17 mouse cellular contexts compared by ENCODE assay signal in the genomic region with DNA sequence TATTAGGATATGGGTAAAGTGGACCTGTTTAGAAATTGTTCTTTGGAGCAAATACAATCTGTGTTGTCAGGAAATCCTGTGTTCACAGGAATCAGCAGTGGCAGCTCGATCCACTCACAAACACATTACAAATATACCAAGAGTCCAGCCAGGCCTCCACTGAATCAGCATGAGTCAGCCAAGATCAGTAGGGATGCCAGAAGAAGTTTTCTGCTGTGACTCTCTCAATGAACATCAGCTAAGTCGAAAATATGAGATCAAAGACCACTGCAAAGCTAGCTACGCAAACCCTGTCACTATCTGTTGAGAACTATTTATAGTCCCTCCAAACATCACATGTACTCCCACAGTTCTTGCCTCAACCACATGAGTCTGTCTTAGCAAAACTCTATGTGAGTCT.
DNase-seq lines count a peak whose midpoint lies in the region; ATAC-seq and TF ChIP-seq lines count a peak whose summit lies in the region.
"Had no signal": no experiment of that assay in that cellular context is flagged by ENCODE, and none has a peak within 500 bp of the region (broad histone marks: within the 10 kb centered on the region; RNA-seq: fewer than 3 reads in every experiment).

No protein-coding gene starts in this region.

- no peak overlapping the region for H3K9ac ChIP-seq in kidney, embryonic 15.5 days
- H3K9ac ChIP-seq: hindbrain, embryonic 15.5 days; liver, embryonic 13.5 days had no signal

- no peaks in the 10 kb centered on the region for H3K9me3 ChIP-seq in kidney, embryonic 15.5 days (replicated peaks)
- H3K9me3 ChIP-seq: hindbrain, embryonic 15.5 days; liver, embryonic 13.5 days; megakaryocyte, embryonic 14.5 days had no signal

- no peak for ATAC-seq in kidney, embryonic 15.5 days (replicated peaks; ENCODE audit: low FRiP score)
- ATAC-seq: intestine, postnatal 0 days; midbrain, embryonic 16.5 days had no signal

- H3K36me3 ChIP-seq in kidney, embryonic 15.5 days, result no peaks in the 10 kb centered on the region
- H3K36me3 ChIP-seq: hindbrain, embryonic 15.5 days; liver, embryonic 13.5 days had no signal

- no peak overlapping the region for H3K4me3 ChIP-seq in embryonic fibroblast, embryonic 13.5 days (ENCODE audit: insufficient read depth, low read length)
- no peak overlapping the region for H3K4me3 ChIP-seq in kidney, embryonic 15.5 days (replicated peaks)
- H3K4me3 ChIP-seq: heart, adult 2 months; hindbrain, embryonic 15.5 days; liver, embryonic 13.5 days; megakaryocyte, embryonic 14.5 days had no signal

- peaks cover 4% of the 10 kb centered on the region; the same call in 1 of the 2 replicates for H3K4me1 ChIP-seq in embryonic fibroblast, embryonic 13.5 days (ENCODE audit: control insufficient read depth, insufficient read depth, low read length)
- H3K4me1 ChIP-seq in kidney, embryonic 15.5 days, result no peaks in the 10 kb centered on the region
- H3K4me1 ChIP-seq: hindbrain, embryonic 15.5 days; liver, embryonic 13.5 days had no signal

- TF ChIP-seq POLR2A in embryonic fibroblast, embryonic 13.5 days (IDR thresholded peaks at IDR 0.05; ENCODE audit: low read depth, low read length), result no peak

- intact Hi-C loops in heart, postnatal 10 days (cut with DNase I), result no loop called here
- intact Hi-C loops in heart, postnatal 25 days (cut with DNase I), result no loop called here

- WGBS in kidney, embryonic 15.5 days, result 82% methylated on average over 3 of the region's 3 CpGs

- H3K27me3 ChIP-seq in kidney, embryonic 15.5 days, result no peaks in the 10 kb centered on the region
- H3K27me3 ChIP-seq: hindbrain, embryonic 15.5 days; liver, embryonic 13.5 days; megakaryocyte, embryonic 14.5 days had no signal

- no peak for TF ChIP-seq CTCF in embryonic fibroblast, embryonic 13.5 days (IDR thresholded peaks at IDR 0.05; ENCODE audit: borderline replicate concordance, insufficient read depth, low read length)

- peak overlapping the region; percentile 65; the same call in 1 of the 2 replicates for H3K27ac ChIP-seq in embryonic fibroblast, embryonic 13.5 days (ENCODE audit: insufficient read depth, low read length)
- H3K27ac ChIP-seq in kidney, embryonic 15.5 days, result no peak overlapping the region
- H3K27ac ChIP-seq: heart, adult 2 months; hindbrain, embryonic 15.5 days; liver, embryonic 13.5 days had no signal

- peak; percentile 3 to 10 for DNase-seq in heart, postnatal 10 days
- no peak for DNase-seq in heart, postnatal 25 days (ENCODE audit: low spot score)
- peak; percentile 8 for DNase-seq in urinary bladder, postnatal 14 days (ENCODE audit: low spot score)
- no peak for DNase-seq in urinary bladder, postnatal 25 days (ENCODE audit: low spot score)
- no peak for DNase-seq in kidney, postnatal 25 days
- DNase-seq: cerebellum, adult 11-12 months; kidney, postnatal 10 days; left cerebral cortex, postnatal 4 days; liver, embryonic 13.5 days; right cerebral cortex, adult 18-20 months had no signal

- H3K4me2 ChIP-seq in kidney, embryonic 15.5 days, result no peak overlapping the region
- H3K4me2 ChIP-seq: hindbrain, embryonic 15.5 days; liver, embryonic 13.5 days had no signal

Comparison
In these comparisons a context has a peak if more than half of its experiments do, and no peak if none do; other contexts are left out.
1. DNase-seq: peak in heart, postnatal 10 days (2 of 2) and urinary bladder, postnatal 14 days (single experiment); none in heart, postnatal 25 days (single experiment), urinary bladder, postnatal 25 days (single experiment) and kidney, postnatal 25 days (0 of 2).